Mouse (Mus musculus) hematopoietic stem cell, adult 5-6 weeks (primary cell): ENCODE measurements around the gene Ddah1. TPM values are rescaled to one million over a fixed set of nuclear protein-coding genes. Genes with fewer than 3 reads are reported as not detected.
A peak's percentile ranks its signal among the peaks of the same experiment; 100 is the strongest.

Experiments
- ATAC-seq, 2 experiments: fragments of 125-278 bp in 1 of 2; replicated peaks in 1 of 2; 2 replicates each; pipeline ENCODE4 v1.8.0; 2016 to 2017; ENCODE audit warnings: inconsistent platforms in 2 of 2, mild to moderate bottlenecking in 2 of 2, moderate number of reproducible peaks in 2 of 2, low read depth in 1 of 2, moderate TSS enrichment in 1 of 2; ENCODE audit not compliant: low FRiP score in 2 of 2, poor library complexity in 2 of 2, severe bottlenecking in 2 of 2, insufficient read depth in 1 of 2, low TSS enrichment in 1 of 2
- total RNA-seq: library from RNA; stranded (forward); fragments of 172-1452, 232-1000 nt; gene quantifications from 2 replicates; pipeline ENCODE4 v1.2.3, GENCODE M21; 2017

Ddah1 gene
- total RNA-seq, 1 experiment from 2014 or later, result not detected

- ATAC-seq, result no peak
Observed at GRCm38 (mm10) chr3:145833948-145834538, 75.6 kb downstream of the Ddah1 start.

GRCm38 (mm10) chr3:145838281-145838680, 79.8 kb downstream of the Ddah1 start:
- no peak for ATAC-seq

- ATAC-seq, result no peak
Observed at GRCm38 (mm10) chr3:145841961-145842710, 83.7 kb downstream of the Ddah1 start.

- ATAC-seq, result no peak
Observed at GRCm38 (mm10) chr3:145843836-145844235, 85.4 kb downstream of the Ddah1 start.

DNA sequence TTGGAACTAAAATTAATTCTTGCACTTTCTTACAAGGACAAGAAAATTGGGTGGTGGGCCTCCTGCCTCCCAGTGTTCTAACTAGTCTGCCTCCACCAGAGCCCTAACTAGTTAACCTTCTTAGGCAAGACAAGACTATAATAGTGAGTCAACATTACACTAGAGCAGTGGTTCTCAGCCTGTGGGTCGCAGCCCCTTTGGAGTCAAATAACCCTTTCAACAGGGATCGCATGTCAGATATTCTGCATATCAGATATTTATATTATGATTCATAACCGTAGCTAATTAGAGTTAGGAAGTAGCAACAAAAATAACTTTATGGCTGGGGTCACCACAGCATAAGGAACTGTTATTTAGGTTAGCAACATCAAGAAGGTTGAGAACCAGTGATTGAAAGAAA, 86.4 kb downstream of the Ddah1 start:
- no peak for ATAC-seq

GRCm38 (mm10) chr3:145846255-145846654, 87.8 kb downstream of the Ddah1 start:
- ATAC-seq, result no peak

- no peak for ATAC-seq
Observed at GRCm38 (mm10) chr3:145852041-145852440, 93.6 kb downstream of the Ddah1 start.

DNA sequence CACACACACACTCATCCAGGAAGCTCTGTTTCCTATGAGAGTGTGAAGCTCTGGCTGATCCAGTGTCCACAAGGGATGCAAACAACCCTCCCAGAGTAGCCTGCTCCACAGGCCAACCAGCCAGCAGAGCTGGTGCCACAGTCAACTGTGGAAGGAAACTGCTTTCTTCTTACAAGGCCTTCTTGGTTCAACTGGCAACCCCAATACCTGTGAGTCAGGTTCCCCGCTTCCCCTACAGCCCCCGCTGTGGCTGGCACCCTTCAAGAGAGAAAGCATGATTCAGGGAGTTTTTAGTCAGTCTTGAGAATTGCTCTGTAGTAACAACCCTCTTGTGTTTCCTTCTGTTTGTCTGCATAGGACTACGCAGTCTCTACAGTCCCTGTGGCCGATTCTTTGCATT, 94.3 kb downstream of the Ddah1 start:
- ATAC-seq, result peak; percentile 81 to 89

DNA sequence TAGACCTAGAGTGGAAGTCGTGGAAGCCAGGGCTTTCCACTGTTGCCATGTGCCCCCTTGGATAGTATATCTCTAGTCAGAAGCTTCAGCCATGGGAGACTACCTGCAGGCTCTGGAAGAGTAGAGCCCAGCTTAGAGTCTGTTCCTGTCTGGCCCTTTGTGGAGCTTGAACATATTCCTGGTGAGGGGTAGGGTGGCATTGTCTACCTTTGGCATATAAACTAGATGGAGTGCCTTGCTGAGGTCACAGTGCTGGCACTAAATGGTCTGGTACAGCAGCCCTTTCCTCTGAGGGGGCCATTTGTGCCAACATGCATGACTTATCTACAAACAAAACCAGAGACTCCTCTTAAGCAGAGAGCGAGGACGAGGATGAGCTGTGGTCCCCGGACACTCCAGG, 95.2 kb downstream of the Ddah1 start:
- no peak for ATAC-seq

GRCm38 (mm10) chr3:145854427-145854826, 96.0 kb downstream of the Ddah1 start:
- no peak for ATAC-seq

DNA sequence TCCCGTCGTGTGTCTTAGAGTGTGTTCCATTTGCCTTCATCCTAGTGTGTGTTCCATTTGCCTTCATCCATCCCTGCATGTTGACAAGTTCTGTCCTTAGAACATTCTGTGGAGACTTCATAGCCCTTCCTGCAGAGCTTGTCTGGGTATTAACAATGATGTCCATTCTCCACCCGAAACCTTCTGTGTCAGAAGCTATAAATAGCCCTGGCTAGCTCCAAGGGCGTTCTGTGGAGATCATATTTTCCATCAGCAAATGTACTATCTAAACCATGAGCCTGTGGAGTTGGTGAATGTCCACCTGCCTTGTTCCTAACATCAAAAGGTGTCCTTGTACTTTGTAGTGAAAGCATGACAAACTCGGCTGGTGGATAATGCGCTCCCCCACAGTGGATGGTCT, 96.8 kb downstream of the Ddah1 start:
- no peak for ATAC-seq

- no peak for ATAC-seq
Observed at GRCm38 (mm10) chr3:145858388-145858787, 99.9 kb downstream of the Ddah1 start.

GRCm38 (mm10) chr3:145862521-145862920, 104.0 kb downstream of the Ddah1 start:
- ATAC-seq, result no peak

- ATAC-seq, result no peak
Observed at GRCm38 (mm10) chr3:145864033-145864712, 105.7 kb downstream of the Ddah1 start.

- no peak for ATAC-seq
Observed at GRCm38 (mm10) chr3:145864713-145865233, 106.3 kb downstream of the Ddah1 start.

DNA sequence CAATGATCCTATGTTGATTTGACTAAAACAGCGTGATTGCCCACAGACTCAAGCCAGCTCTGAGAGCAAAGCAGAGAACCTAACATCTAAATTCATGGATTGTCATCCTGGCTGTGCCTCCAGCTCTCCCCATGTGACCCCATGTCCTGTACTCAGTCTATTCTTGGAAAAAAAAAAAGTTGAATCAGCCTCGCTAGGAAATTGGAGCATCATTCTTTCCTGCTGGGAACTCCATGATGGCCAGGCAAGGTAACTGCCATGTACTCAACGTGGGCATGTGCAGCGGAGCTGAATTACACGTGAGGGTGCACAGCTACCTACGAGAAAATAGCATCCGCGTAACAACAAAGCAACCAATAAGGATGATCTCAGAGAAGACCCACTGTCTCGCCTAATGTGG, 114.2 kb downstream of the Ddah1 start:
- no peak for ATAC-seq

- ATAC-seq, result no peak
Observed at GRCm38 (mm10) chr3:145873271-145873670, 114.8 kb downstream of the Ddah1 start.

- no peak for ATAC-seq
Observed at GRCm38 (mm10) chr3:145874126-145874525, 115.7 kb downstream of the Ddah1 start.
